Mouse (Mus musculus): ENCODE measurements around the gene Tmem248. TPM values are rescaled to one million over a fixed set of nuclear protein-coding genes. Genes with fewer than 3 reads are reported as not detected.

Gene Tmem248
- total RNA-seq, 2 experiments from 2014 or later, result 29.4 to 33.6 TPM

- intact Hi-C loops (cut with DNase I), result no loop called here
- no peak for DNase-seq
These were observed 16.4 kb upstream of the Tmem248 start for GRCm38 (mm10) chr5:130200233-130201029.

- DNase-seq, result no peak
- intact Hi-C loops (cut with DNase I), result no loop called here
These were observed 12.9 kb upstream of the Tmem248 start for GRCm38 (mm10) chr5:130203948-130204347.

GRCm38 (mm10) chr5:130204560-130204959 is 12.3 kb upstream of the Tmem248 start:
- intact Hi-C loops (cut with DNase I), result no loop called here

GRCm38 (mm10) chr5:130205441-130206023 is 11.3 kb upstream of the Tmem248 start:
- no peak for DNase-seq
- intact Hi-C loops (cut with DNase I), result no loop called here

More at GRCm38 (mm10) chr5:130204560-130204959, 12.3 kb upstream of the Tmem248 start:
- no peak for DNase-seq

GRCm38 (mm10) chr5:130207299-130207698 is 9.6 kb upstream of the Tmem248 start:
- DNase-seq, result no peak
- intact Hi-C loops (cut with DNase I), result no loop called here

GRCm38 (mm10) chr5:130212956-130213355 is 3.9 kb upstream of the Tmem248 start:
- DNase-seq, result no peak
- intact Hi-C loops (cut with DNase I), result no loop called here

DNA sequence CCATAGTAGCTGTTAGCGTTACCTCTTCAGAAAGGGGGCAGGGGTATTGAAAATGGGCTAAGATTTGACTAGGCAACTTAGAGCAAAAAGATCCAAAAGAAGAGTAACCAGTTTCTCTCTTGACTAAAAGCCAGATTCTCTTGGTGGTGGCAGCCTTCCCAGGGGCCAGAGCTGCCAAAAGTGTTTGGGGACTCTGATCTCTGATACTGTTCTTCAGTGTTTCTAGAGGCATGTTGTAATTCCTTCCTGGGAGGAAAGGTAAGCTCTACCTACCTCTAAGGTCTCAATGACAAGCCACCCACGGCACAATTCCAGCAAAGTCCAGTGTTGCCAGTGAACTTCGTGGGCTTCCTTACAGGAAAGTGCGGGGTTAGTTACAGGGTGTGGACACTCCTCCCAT is 525 bp downstream of the Tmem248 start:
- no peak for DNase-seq
- intact Hi-C loops (cut with DNase I), result no loop called here

DNA sequence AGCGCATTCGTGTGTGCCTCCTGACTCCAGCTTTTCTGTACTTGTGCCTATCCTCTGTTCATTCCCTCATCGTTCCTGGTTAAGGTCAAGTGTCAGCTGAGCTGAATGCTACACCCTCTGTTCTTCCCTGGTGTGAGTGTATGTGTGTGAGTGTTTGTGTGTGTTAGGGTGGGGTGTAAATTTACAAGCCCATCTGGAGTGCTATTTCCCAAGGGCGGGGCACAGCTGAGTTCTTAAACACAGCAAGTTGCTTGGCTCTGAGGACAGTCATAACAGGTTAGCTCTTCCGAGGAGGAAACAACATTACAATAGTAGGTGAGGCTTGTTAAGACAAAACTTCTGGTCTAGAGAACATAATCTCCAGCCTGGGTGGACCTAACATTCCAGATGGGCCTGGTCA is 1.5 kb downstream of the Tmem248 start:
- DNase-seq, result no peak
- intact Hi-C loops (cut with DNase I), result no loop called here

DNA sequence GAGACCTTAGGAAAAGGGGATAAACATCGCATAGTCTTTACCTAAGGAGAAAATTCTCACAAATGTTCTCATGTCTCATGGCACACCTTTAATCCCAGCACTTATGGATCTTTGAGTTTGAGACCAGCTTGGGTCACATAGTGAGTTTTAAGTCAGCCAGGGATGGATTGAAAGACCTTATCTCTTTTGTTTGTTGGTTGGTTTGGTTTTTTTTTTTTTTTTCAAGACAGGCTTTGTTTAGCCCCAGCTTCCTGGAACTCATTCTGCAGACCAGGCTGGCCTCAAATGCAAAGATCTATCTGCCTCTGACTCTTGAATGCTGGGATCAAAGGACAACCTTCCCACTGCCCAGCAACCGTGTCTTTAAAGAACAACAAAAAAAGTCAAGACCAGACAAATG is 4.4 kb downstream of the Tmem248 start:
- intact Hi-C loops (cut with DNase I), result no loop called here
- DNase-seq, result no peak

DNA sequence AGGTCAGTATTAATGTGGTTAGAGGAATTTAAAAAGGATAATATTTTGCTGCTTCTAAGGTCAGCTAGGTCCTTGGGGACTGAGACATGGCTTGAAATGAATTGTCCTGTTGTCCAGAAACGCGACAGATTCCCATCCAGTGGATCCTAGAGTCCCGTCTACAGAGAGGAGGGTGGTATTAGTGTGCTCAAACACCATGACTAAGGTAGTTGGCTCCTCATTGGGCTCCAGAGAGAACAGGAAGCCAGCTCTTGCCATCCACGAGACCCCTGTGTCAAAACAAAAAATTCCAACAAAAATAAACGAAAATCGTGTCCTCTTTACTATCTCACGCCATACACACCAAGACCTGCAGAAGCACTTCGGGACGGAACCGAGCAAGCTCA is 4.9 kb downstream of the Tmem248 start:
- no peak for DNase-seq
- intact Hi-C loops (cut with DNase I), result no loop called here

GRCm38 (mm10) chr5:130222146-130223004 is 5.5 kb downstream of the Tmem248 start:
- intact Hi-C loops (cut with DNase I), result no loop called here

GRCm38 (mm10) chr5:130226790-130227189 is 9.9 kb downstream of the Tmem248 start:
- DNase-seq, result no peak
- intact Hi-C loops (cut with DNase I), result no loop called here

More at GRCm38 (mm10) chr5:130222146-130223004, 5.5 kb downstream of the Tmem248 start:
- peak; percentile 94 for DNase-seq

DNA sequence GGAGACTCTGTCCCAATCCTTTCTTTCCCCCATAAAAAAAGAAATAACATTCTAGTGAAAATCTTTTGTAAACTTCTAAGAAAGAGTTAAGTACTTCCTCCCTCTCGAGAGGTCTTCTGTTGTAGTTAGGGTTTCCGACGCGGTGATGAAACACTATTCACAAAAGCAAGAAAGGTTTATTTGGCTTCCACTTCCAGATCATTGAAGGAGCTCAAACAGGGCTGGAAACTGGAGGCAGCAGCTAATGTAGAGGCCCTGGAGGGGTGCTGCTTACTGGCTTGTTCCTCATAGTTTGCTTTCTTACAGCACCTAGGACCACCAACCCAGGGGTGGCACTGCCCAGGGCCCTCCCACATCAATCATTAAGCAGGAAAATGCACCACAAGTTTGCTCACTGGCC is 11.2 kb downstream of the Tmem248 start:
- intact Hi-C loops (cut with DNase I), result no loop called here

GRCm38 (mm10) chr5:130236302-130236701 is 19.4 kb downstream of the Tmem248 start:
- no peak for DNase-seq
- intact Hi-C loops (cut with DNase I), result no loop called here

More for the DNA sequence above, 11.2 kb downstream of the Tmem248 start:
- no peak for DNase-seq

GRCm38 (mm10) chr5:130239236-130239635 is 22.4 kb downstream of the Tmem248 start:
- no peak for DNase-seq
- intact Hi-C loops (cut with DNase I), result no loop called here

DNA sequence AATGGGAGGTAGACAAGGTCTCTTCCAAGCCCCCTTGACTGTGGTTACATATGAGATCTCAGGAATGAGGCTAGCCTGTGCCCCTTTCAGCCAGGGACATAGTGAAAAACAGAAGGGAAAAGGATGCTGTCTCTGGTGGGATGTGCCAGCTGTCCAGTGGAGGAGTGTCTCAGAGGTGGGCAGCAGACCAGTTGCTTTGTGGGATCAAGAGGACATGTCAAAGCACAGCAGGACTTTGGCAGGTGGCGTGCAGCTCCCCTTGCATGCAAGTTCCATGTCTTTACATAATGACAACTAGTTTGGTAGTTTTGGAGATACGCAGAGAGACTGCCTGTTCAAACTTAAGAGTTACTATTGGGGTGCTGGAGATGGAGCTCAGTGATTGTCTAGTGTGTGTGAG is 23.0 kb downstream of the Tmem248 start:
- no peak for DNase-seq
- intact Hi-C loops (cut with DNase I), result no loop called here

DNA sequence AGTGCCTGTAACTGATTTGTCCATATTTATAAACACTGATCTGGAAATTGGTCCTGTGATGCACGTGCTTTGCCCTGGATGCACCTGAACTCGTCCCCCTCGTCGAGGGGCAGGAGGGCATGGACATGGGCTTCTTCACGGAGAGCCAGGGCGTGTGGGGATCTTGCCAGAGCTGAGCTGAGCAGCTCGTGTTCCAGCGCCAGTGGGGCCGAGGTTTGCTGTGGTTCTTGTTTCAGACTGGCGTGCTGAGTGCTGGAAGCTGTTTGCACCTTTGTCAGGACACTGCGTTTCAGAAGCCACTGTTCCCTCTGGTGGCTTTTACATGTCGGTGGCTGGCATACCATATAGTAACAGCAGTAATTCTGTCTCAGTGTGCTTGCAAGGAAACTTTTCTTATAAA is 24.5 kb downstream of the Tmem248 start:
- no peak for DNase-seq
- intact Hi-C loops (cut with DNase I), result no loop called here

GRCm38 (mm10) chr5:130247823-130248222 is 30.9 kb downstream of the Tmem248 start:
- intact Hi-C loops (cut with DNase I), result no loop called here
- DNase-seq, result no peak

GRCm38 (mm10) chr5:130254164-130255016 is 37.5 kb downstream of the Tmem248 start:
- intact Hi-C loops (cut with DNase I), result loop anchor here (10.0 kb wide), 1 partner anchor 1050 kb away; the partner anchor contains the start of gene Galnt17
- no peak for DNase-seq

DNA sequence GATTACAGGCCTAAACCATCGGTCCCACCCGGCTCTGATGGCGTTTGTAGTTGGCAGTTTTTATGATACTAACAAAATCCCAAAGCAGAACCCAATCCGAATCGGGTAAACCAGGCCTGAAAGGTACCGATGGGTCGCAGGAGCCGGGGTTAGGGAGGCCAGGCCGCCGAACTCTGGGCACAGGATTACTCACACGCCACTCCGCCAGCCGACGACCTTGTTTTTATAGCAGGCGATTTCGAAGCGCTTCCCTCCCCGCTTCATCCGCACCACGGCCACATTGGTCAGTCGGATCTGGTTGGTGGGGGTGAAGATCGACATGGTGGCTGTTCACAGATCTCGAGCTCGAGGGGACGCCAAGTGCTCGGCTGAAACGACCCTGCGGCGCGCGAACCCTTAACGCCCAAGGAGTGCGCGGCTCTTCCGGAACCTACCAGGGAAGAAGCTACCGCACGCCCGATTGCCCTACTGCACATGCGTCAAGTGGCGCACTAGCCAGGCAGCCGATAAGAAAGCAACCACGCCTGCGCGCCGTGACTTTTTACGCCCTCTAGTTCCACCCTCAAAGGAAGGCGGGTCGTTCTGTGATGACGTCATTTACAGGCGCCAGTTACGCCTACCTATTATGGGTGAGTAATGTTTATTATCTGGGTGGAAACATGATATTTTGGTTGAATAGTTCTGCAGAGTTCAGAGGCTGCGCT is 38.3 kb downstream of the Tmem248 start, which contains the start of the genes Sbds and Tyw1:
Sbds (minus strand) TSS at position 514 of the 704 bp plus-strand sequence.
Tyw1 (plus strand) TSS at position 603 of the 704 bp plus-strand sequence.
- intact Hi-C loops (cut with DNase I), result loop anchor here (10.0 kb wide), 1 partner anchor 1050 kb away; the partner anchor contains the start of gene Galnt17
- peak; percentile 98 for DNase-seq
